Comparison of ENCODE assay signal across 11 mouse cellular contexts in genomic region chr8:122021725-122022124, GRCm38 (mm10).
DNase-seq lines count a peak whose midpoint lies in the region; ATAC-seq and TF ChIP-seq lines count a peak whose summit lies in the region.
"Had no signal": no experiment of that assay in that cellular context is flagged by ENCODE, and none has a peak within 500 bp of the region (broad histone marks: within the 10 kb centered on the region; RNA-seq: fewer than 3 reads in every experiment).

No protein-coding gene starts in this region.

- H3K9ac ChIP-seq in kidney, embryonic 14.5 days (ENCODE audit: low read depth, low read length) = no peak overlapping the region
- H3K9ac ChIP-seq: lung, embryonic 15.5 days had no signal

- no peaks in the 10 kb centered on the region for H3K27me3 ChIP-seq in kidney, embryonic 14.5 days (ENCODE audit: control insufficient read depth, insufficient read depth, low read length)
- H3K27me3 ChIP-seq: lung, embryonic 15.5 days had no signal

- TF ChIP-seq POLR2A in bone marrow macrophage, adult 2 months (IDR thresholded peaks at IDR 0.05; ENCODE audit: borderline replicate concordance, low read depth, low read length) = no peak

- no peak for ATAC-seq in kidney, embryonic 14.5 days (ENCODE audit: low FRiP score, low TSS enrichment)
- ATAC-seq in hematopoietic stem cell, adult 5-6 weeks (replicated peaks in 1 of 2; ENCODE audit: insufficient read depth in 1 of 2, low FRiP score in 2 of 2, low TSS enrichment in 1 of 2, low read depth in 1 of 2, poor library complexity in 2 of 2, severe bottlenecking in 2 of 2) = peak; percentile 44 to 54

- H3K27ac ChIP-seq in kidney, embryonic 14.5 days (ENCODE audit: low read depth, low read length) = no peak overlapping the region
- H3K27ac ChIP-seq in bone marrow macrophage, adult 2 months (ENCODE audit: insufficient read depth, low read depth, low read length) = peak overlapping the region; percentile 86
- H3K27ac ChIP-seq: lung, embryonic 15.5 days had no signal

- 94% methylated on average over 2 of the region's 2 CpGs for WGBS in kidney, embryonic 14.5 days

- H3K9me3 ChIP-seq in kidney, embryonic 14.5 days (ENCODE audit: control insufficient read depth, low read length) = no peaks in the 10 kb centered on the region
- H3K9me3 ChIP-seq: G1E; lung, embryonic 15.5 days had no signal

- H3K4me3 ChIP-seq in kidney, embryonic 14.5 days (ENCODE audit: low read length) = no peak overlapping the region
- no peak overlapping the region for H3K4me3 ChIP-seq in bone marrow macrophage, adult 2 months (ENCODE audit: insufficient read depth, low read length)
- H3K4me3 ChIP-seq: lung, embryonic 15.5 days had no signal

- TF ChIP-seq CTCF in bone marrow macrophage, adult 2 months (IDR thresholded peaks at IDR 0.05; ENCODE audit: low read depth, low read length) = no peak

- no peak overlapping the region for H3K4me2 ChIP-seq in kidney, embryonic 14.5 days (replicated peaks; ENCODE audit: low read depth, low read length)
- H3K4me2 ChIP-seq: lung, embryonic 15.5 days had no signal

- DNase-seq in kidney, adult 8-10 months = peak; percentile 55 to 72
- peak; percentile 75 for DNase-seq in lung, postnatal 36 days
- no peak for DNase-seq in adrenal gland, postnatal 10 days
- no peak for DNase-seq in spleen, postnatal 14 days (ENCODE audit: low spot score in 2 of 2)
- DNase-seq: adrenal gland, postnatal 36 days; heart, postnatal 10 days had no signal

- H3K4me1 ChIP-seq in kidney, embryonic 14.5 days (ENCODE audit: control insufficient read depth, insufficient read depth, low read length) = no peaks in the 10 kb centered on the region
- peaks cover 46% of the 10 kb centered on the region for H3K4me1 ChIP-seq in bone marrow macrophage, adult 2 months (ENCODE audit: control insufficient read depth, insufficient read depth, low read length)

- H3K36me3 ChIP-seq in kidney, embryonic 14.5 days (ENCODE audit: control insufficient read depth, insufficient read depth, low read length) = peaks cover 46% of the 10 kb centered on the region

Comparison
In these comparisons a context has a peak if more than half of its experiments do, and no peak if none do; other contexts are left out.
1. DNase-seq: peak in kidney, adult 8-10 months (2 of 2) and lung, postnatal 36 days (single experiment); none in adrenal gland, postnatal 10 days (single experiment) and spleen, postnatal 14 days (0 of 2).